Comparison of ENCODE assay signal across 9 mouse cellular contexts in genomic region chr1:151483568-151483967, GRCm38 (mm10). TPM values are rescaled to one million over a fixed set of nuclear protein-coding genes. Genes with fewer than 3 reads are reported as not detected.
A peak's percentile ranks its signal among the peaks of the same experiment; 100 is the strongest.
DNase-seq lines count a peak whose midpoint lies in the region; ATAC-seq and TF ChIP-seq lines count a peak whose summit lies in the region.
"Had no signal": no experiment of that assay in that cellular context is flagged by ENCODE, and none has a peak within 500 bp of the region (broad histone marks: within the 10 kb centered on the region; RNA-seq: fewer than 3 reads in every experiment).

No protein-coding gene starts in this region.

- H3K9ac ChIP-seq in midbrain, embryonic 11.5 days (ENCODE audit: low read length) = no peak overlapping the region
- no peak overlapping the region for H3K9ac ChIP-seq in midbrain, embryonic 16.5 days (ENCODE audit: low read depth, low read length)
- no peak overlapping the region for H3K9ac ChIP-seq in kidney, postnatal 0 days (ENCODE audit: low read depth, low read length)
- H3K9ac ChIP-seq: embryonic facial prominence, embryonic 15.5 days had no signal

- H3K4me2 ChIP-seq in midbrain, embryonic 11.5 days = no peak overlapping the region
- H3K4me2 ChIP-seq in midbrain, embryonic 16.5 days (ENCODE audit: low read length) = no peak overlapping the region
- H3K4me2 ChIP-seq in kidney, postnatal 0 days (ENCODE audit: low read length) = no peak overlapping the region
- H3K4me2 ChIP-seq: embryonic facial prominence, embryonic 15.5 days had no signal

- no peak overlapping the region for H3K4me3 ChIP-seq in midbrain, embryonic 11.5 days (ENCODE audit: low read depth, low read length)
- no peak overlapping the region for H3K4me3 ChIP-seq in midbrain, embryonic 16.5 days (ENCODE audit: low read depth, low read length)
- H3K4me3 ChIP-seq in kidney, postnatal 0 days (replicated peaks; ENCODE audit: low read depth, low read length) = no peak overlapping the region
- H3K4me3 ChIP-seq: embryonic facial prominence, embryonic 15.5 days had no signal

- peak; percentile 60 for TF ChIP-seq CTCF in kidney, postnatal 0 days (IDR thresholded peaks at IDR 0.05; ENCODE audit: low read depth)

- no peaks in the 10 kb centered on the region for H3K4me1 ChIP-seq in midbrain, embryonic 11.5 days (ENCODE audit: control insufficient read depth, insufficient read depth, low read length)
- H3K4me1 ChIP-seq in midbrain, embryonic 16.5 days (ENCODE audit: control insufficient read depth, insufficient read depth, low read length) = no peaks in the 10 kb centered on the region
- H3K4me1 ChIP-seq in kidney, postnatal 0 days (replicated peaks; ENCODE audit: insufficient read depth, low read length) = peaks cover 7% of the 10 kb centered on the region; the same call in 1 of the 2 replicates
- H3K4me1 ChIP-seq: embryonic facial prominence, embryonic 15.5 days had no signal

- H3K27me3 ChIP-seq in midbrain, embryonic 11.5 days (ENCODE audit: control insufficient read depth, insufficient read depth, low read length) = no peaks in the 10 kb centered on the region
- H3K27me3 ChIP-seq in midbrain, embryonic 16.5 days (ENCODE audit: control insufficient read depth, insufficient read depth, low read depth, low read length) = no peaks in the 10 kb centered on the region
- H3K27me3 ChIP-seq in kidney, postnatal 0 days (ENCODE audit: insufficient read depth, low read length) = no peaks in the 10 kb centered on the region
- H3K27me3 ChIP-seq: embryonic facial prominence, embryonic 15.5 days had no signal

- WGBS in midbrain, embryonic 11.5 days = 79% methylated on average over 1 of the region's 1 CpGs
- WGBS in midbrain, embryonic 16.5 days = 81% methylated on average over 1 of the region's 1 CpGs
- WGBS in kidney, postnatal 0 days = 71% methylated on average over 1 of the region's 1 CpGs

- no peak overlapping the region for H3K27ac ChIP-seq in midbrain, embryonic 11.5 days (ENCODE audit: low read depth, low read length)
- H3K27ac ChIP-seq in midbrain, embryonic 16.5 days (ENCODE audit: low read length) = no peak overlapping the region
- H3K27ac ChIP-seq in kidney, postnatal 0 days = no peak overlapping the region
- H3K27ac ChIP-seq: embryonic facial prominence, embryonic 15.5 days had no signal

- no peaks in the 10 kb centered on the region for H3K9me3 ChIP-seq in midbrain, embryonic 11.5 days (ENCODE audit: control insufficient read depth, low read length)
- no peaks in the 10 kb centered on the region for H3K9me3 ChIP-seq in midbrain, embryonic 16.5 days (replicated peaks; ENCODE audit: control insufficient read depth, low read length, poor library complexity, severe bottlenecking)
- H3K9me3 ChIP-seq in kidney, postnatal 0 days (replicated peaks; ENCODE audit: low read length) = no peaks in the 10 kb centered on the region
- H3K9me3 ChIP-seq: embryonic facial prominence, embryonic 15.5 days had no signal

- 0 out of 2 replicates have a peak, but pooled peaks have one; percentile 19 for ATAC-seq in midbrain, embryonic 11.5 days (ENCODE audit: low FRiP score)
- no peak for ATAC-seq in midbrain, embryonic 16.5 days
- 0 out of 2 replicates have a peak, but pooled peaks have one; percentile 13 for ATAC-seq in kidney, postnatal 0 days (replicated peaks; ENCODE audit: low FRiP score, low read depth)

- no peaks in the 10 kb centered on the region for H3K36me3 ChIP-seq in midbrain, embryonic 11.5 days (ENCODE audit: control insufficient read depth, insufficient read depth, low read length)
- no peaks in the 10 kb centered on the region for H3K36me3 ChIP-seq in midbrain, embryonic 16.5 days (ENCODE audit: control insufficient read depth, insufficient read depth, low read length)
- H3K36me3 ChIP-seq in kidney, postnatal 0 days (ENCODE audit: insufficient read depth, low read length) = 0 out of 2 replicates have a peak, but pooled peaks cover 4% of the 10 kb centered on the region

- peak; percentile 32 for DNase-seq in adrenal gland, postnatal 10 days
- DNase-seq in adrenal gland, adult 2 months = no peak
- DNase-seq in midbrain, embryonic 11.5 days (ENCODE audit: low spot score, missing footprints) = peak; percentile 62
- DNase-seq in kidney, postnatal 0 days (ENCODE audit: low spot score) = no peak
- DNase-seq in thymus, postnatal 0 days (ENCODE audit: low spot score) = peak; percentile 36
- no peak for DNase-seq in testis, postnatal 14 days (ENCODE audit: low spot score)
- DNase-seq in left cerebral cortex, adult 8-10 months (ENCODE audit: low spot score in 2 of 2) = no peak

RNA-seq across cellular contexts. Expression of gene Rnf2, which starts 17.2 kb away (rescaled TPM):
- total RNA-seq in adrenal gland, postnatal 10 days (2021) = 10 to 100 TPM; 49.1 to 59.8 TPM
- 10 to 100 TPM; 38.6 to 82.3 TPM for total RNA-seq in adrenal gland, adult 2 months (2021)
- 3.4 and 3.9 TPM in 2 replicates for polyA plus RNA-seq in adrenal gland, adult 2 months (2012; rRNA removed)
- 149 and 161 TPM in 2 replicates for polyA plus RNA-seq in midbrain, embryonic 11.5 days (2014; fragmentation: Nextera tagmentation; extraction: Ambion mirVana)
- polyA plus RNA-seq in midbrain, embryonic 16.5 days (2015; fragmentation: Nextera tagmentation; extraction: Ambion mirVana) = 106 and 118 TPM in 2 replicates
- 72.1 and 74.3 TPM in 2 replicates for polyA plus RNA-seq in kidney, postnatal 0 days (2015; fragmentation: Nextera tagmentation; extraction: Ambion mirVana)
- polyA plus RNA-seq in thymus, postnatal 0 days (2015; fragmentation: Nextera tagmentation; extraction: Ambion mirVana) = 65.0 and 67.6 TPM in 2 replicates
- 10 to 100 TPM; 27.0 to 32.2 (median 29.9) TPM for total RNA-seq in left cerebral cortex, adult 8-10 months (2022)

RNA-seq across cellular contexts. Expression of gene Trmt1l, which starts 55.2 kb away (rescaled TPM):
- total RNA-seq in adrenal gland, postnatal 10 days (2021) = 10 to 100 TPM; 18.9 to 25.9 TPM
- total RNA-seq in adrenal gland, adult 2 months (2021) = 10 to 100 TPM; 24.8 to 35.1 TPM
- polyA plus RNA-seq in adrenal gland, adult 2 months (2012; rRNA removed) = 18.2 and 20.5 TPM in 2 replicates
- polyA plus RNA-seq in midbrain, embryonic 11.5 days (2014; fragmentation: Nextera tagmentation; extraction: Ambion mirVana) = 54.3 and 56.7 TPM in 2 replicates
- polyA plus RNA-seq in midbrain, embryonic 16.5 days (2015; fragmentation: Nextera tagmentation; extraction: Ambion mirVana) = 43.8 and 45.7 TPM in 2 replicates
- 27.9 and 29.6 TPM in 2 replicates for polyA plus RNA-seq in kidney, postnatal 0 days (2015; fragmentation: Nextera tagmentation; extraction: Ambion mirVana)
- 27.2 and 29.9 TPM in 2 replicates for polyA plus RNA-seq in thymus, postnatal 0 days (2015; fragmentation: Nextera tagmentation; extraction: Ambion mirVana)
- total RNA-seq in left cerebral cortex, adult 8-10 months (2022) = 10 to 100 TPM; 27.5 to 29.1 (median 28.5) TPM

RNA-seq across cellular contexts. Expression of gene Swt1, which starts 55.3 kb away (rescaled TPM):
- total RNA-seq in adrenal gland, postnatal 10 days (2021) = 10 to 100 TPM; 12.8 to 19.3 TPM
- total RNA-seq in adrenal gland, adult 2 months (2021) = 10 to 100 TPM; 18.6 to 33.2 TPM
- 1.6 and 3.1 TPM in 2 replicates for polyA plus RNA-seq in adrenal gland, adult 2 months (2012; rRNA removed)
- 23.6 and 27.8 TPM in 2 replicates for polyA plus RNA-seq in midbrain, embryonic 11.5 days (2014; fragmentation: Nextera tagmentation; extraction: Ambion mirVana)
- 12.9 and 14.3 TPM in 2 replicates for polyA plus RNA-seq in midbrain, embryonic 16.5 days (2015; fragmentation: Nextera tagmentation; extraction: Ambion mirVana)
- 33.2 and 34.2 TPM in 2 replicates for polyA plus RNA-seq in kidney, postnatal 0 days (2015; fragmentation: Nextera tagmentation; extraction: Ambion mirVana)
- polyA plus RNA-seq in thymus, postnatal 0 days (2015; fragmentation: Nextera tagmentation; extraction: Ambion mirVana) = 38.7 and 42.7 TPM in 2 replicates
- 10 to 100 TPM; 12.2 to 17.1 (median 13.4) TPM for total RNA-seq in left cerebral cortex, adult 8-10 months (2022)

Comparison
In these comparisons a context has a peak if more than half of its experiments do, and no peak if none do; other contexts are left out.
1. DNase-seq: peak in adrenal gland, postnatal 10 days (single experiment), midbrain, embryonic 11.5 days (single experiment) and thymus, postnatal 0 days (single experiment); none in adrenal gland, adult 2 months (single experiment), kidney, postnatal 0 days (single experiment), testis, postnatal 14 days (single experiment) and left cerebral cortex, adult 8-10 months (0 of 2).
2. RNA of gene Rnf2, which starts 17.2 kb away (polyA plus RNA-seq): 149 to 161 TPM in midbrain, embryonic 11.5 days, 106 to 118 TPM in midbrain, embryonic 16.5 days, 72.1 to 74.3 TPM in kidney, postnatal 0 days and 65.0 to 67.6 TPM in thymus, postnatal 0 days; 3.4 to 3.9 TPM in adrenal gland, adult 2 months; every median in the first group is over 10 times any median in the second.